20 mouse cellular contexts compared by ENCODE assay signal in the genomic region with DNA sequence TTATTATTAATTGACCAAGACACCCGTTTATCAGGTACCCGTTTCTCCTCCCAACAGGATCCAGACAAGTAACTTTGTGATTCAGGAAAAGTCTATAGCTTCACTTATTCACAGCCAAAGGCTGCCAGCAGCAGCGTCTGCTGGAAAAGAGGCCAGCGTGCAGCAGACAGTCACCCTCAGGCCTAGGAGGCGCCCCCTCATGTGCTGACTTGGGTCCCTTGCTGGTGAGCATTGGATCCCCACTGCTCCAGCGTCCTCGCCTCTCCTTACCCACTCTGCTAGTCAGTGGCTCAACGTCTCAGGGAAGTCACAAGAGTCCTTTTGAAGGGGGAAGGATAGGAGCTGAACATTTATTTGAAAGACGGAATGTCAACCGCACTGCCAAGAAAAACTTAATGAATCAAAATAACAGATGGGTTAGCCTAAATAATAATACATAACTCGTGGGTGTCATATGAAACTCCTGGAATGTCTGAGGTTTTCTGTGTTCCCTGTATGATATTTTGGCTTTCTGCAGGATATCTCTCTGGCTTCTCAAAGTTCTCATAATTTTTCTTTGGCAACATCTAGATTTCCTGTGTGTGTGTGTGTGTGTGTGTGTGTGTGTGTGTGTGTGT.
A peak's percentile ranks its signal among the peaks of the same experiment; 100 is the strongest.
DNase-seq lines count a peak whose midpoint lies in the region; ATAC-seq and TF ChIP-seq lines count a peak whose summit lies in the region.
"Had no signal": no experiment of that assay in that cellular context is flagged by ENCODE, and none has a peak within 500 bp of the region (broad histone marks: within the 10 kb centered on the region; RNA-seq: fewer than 3 reads in every experiment).

No protein-coding gene starts in this region.

- H3K4me3 ChIP-seq in forebrain, embryonic 14.5 days (ENCODE audit: low read depth, low read length): no peak overlapping the region
- H3K4me3 ChIP-seq in forebrain, embryonic 12.5 days (replicated peaks): no peak overlapping the region
- H3K4me3 ChIP-seq in lung, embryonic 14.5 days (ENCODE audit: low read depth, low read length): no peak overlapping the region
- H3K4me3 ChIP-seq in C2C12 (ENCODE audit: insufficient read depth, poor library complexity, severe bottlenecking): no peak overlapping the region
- no peak overlapping the region for H3K4me3 ChIP-seq in embryonic fibroblast, embryonic 13.5 days (ENCODE audit: insufficient read depth, low read length)
- H3K4me3 ChIP-seq: heart, embryonic 15.5 days; layer of hippocampus, adult 2 months; stomach, embryonic 15.5 days had no signal

- peak; percentile 32; the same call in 1 of the 2 replicates for TF ChIP-seq CTCF in lung, embryonic 14.5 days (IDR thresholded peaks at IDR 0.05; ENCODE audit: low read depth)
- TF ChIP-seq CTCF in C2C12 (IDR thresholded peaks at IDR 0.05; ENCODE audit: control insufficient read depth, insufficient read depth, insufficient read length): no peak
- no peak for TF ChIP-seq CTCF in embryonic fibroblast, embryonic 13.5 days (IDR thresholded peaks at IDR 0.05; ENCODE audit: borderline replicate concordance, insufficient read depth, low read length)

- H3K4me1 ChIP-seq in forebrain, embryonic 14.5 days (ENCODE audit: control insufficient read depth, insufficient read depth, low read length): no peaks in the 10 kb centered on the region
- H3K4me1 ChIP-seq in forebrain, embryonic 12.5 days: no peaks in the 10 kb centered on the region
- no peaks in the 10 kb centered on the region; the same call in 1 of the 2 replicates for H3K4me1 ChIP-seq in lung, embryonic 14.5 days (ENCODE audit: insufficient read depth)
- peaks cover 2% of the 10 kb centered on the region for H3K4me1 ChIP-seq in embryonic fibroblast, embryonic 13.5 days (ENCODE audit: control insufficient read depth, insufficient read depth, low read length)
- H3K4me1 ChIP-seq: heart, embryonic 15.5 days; stomach, embryonic 15.5 days had no signal

- TF ChIP-seq POLR2A in embryonic fibroblast, embryonic 13.5 days (IDR thresholded peaks at IDR 0.05; ENCODE audit: low read depth, low read length): no peak; the same call in none of the 2 replicates

- H3K27ac ChIP-seq in forebrain, embryonic 14.5 days (ENCODE audit: low read depth, low read length): no peak overlapping the region
- H3K27ac ChIP-seq in forebrain, embryonic 12.5 days: no peak overlapping the region
- peak overlapping the region; percentile 40; the same call in 1 of the 2 replicates for H3K27ac ChIP-seq in lung, embryonic 14.5 days (ENCODE audit: low read depth)
- peak overlapping the region; percentile 94 for H3K27ac ChIP-seq in embryonic fibroblast, embryonic 13.5 days (ENCODE audit: insufficient read depth, low read length)
- H3K27ac ChIP-seq: heart, embryonic 15.5 days; layer of hippocampus, adult 2 months; stomach, embryonic 15.5 days had no signal

- H3K79me2 ChIP-seq in C2C12 (ENCODE audit: control insufficient read depth, insufficient read depth): no peaks in the 10 kb centered on the region

- H3K36me3 ChIP-seq in forebrain, embryonic 14.5 days (ENCODE audit: control insufficient read depth, insufficient read depth, low read length): no peaks in the 10 kb centered on the region
- H3K36me3 ChIP-seq in forebrain, embryonic 12.5 days (replicated peaks): no peaks in the 10 kb centered on the region
- no peaks in the 10 kb centered on the region for H3K36me3 ChIP-seq in lung, embryonic 14.5 days (ENCODE audit: insufficient read depth)
- no peaks in the 10 kb centered on the region for H3K36me3 ChIP-seq in C2C12 (ENCODE audit: control insufficient read depth, insufficient read depth)
- H3K36me3 ChIP-seq: heart, embryonic 15.5 days; stomach, embryonic 15.5 days had no signal

- ATAC-seq in forebrain, embryonic 14.5 days: peak; percentile 55; the same call in 1 of the 2 replicates
- no peak for ATAC-seq in forebrain, embryonic 12.5 days (ENCODE audit: low FRiP score)
- peak; percentile 81 for ATAC-seq in lung, embryonic 14.5 days (ENCODE audit: insufficient read depth)

- peak overlapping the region; percentile 4 for H3ac ChIP-seq in C2C12 (ENCODE audit: control insufficient read depth, insufficient read length, low read depth)

- no peaks in the 10 kb centered on the region for H3K9me3 ChIP-seq in forebrain, embryonic 14.5 days (replicated peaks; ENCODE audit: control insufficient read depth, low read length)
- H3K9me3 ChIP-seq in forebrain, embryonic 12.5 days: no peaks in the 10 kb centered on the region
- H3K9me3 ChIP-seq in lung, embryonic 14.5 days (ENCODE audit: low read depth, low read length): no peaks in the 10 kb centered on the region
- H3K9me3 ChIP-seq: heart, embryonic 15.5 days; stomach, embryonic 15.5 days had no signal

- WGBS in forebrain, embryonic 14.5 days: 73% methylated on average over 11 of the region's 11 CpGs
- 76% methylated on average over 11 of the region's 11 CpGs for WGBS in forebrain, embryonic 12.5 days
- 40% methylated on average over 11 of the region's 11 CpGs for WGBS in lung, embryonic 14.5 days

- H3K27me3 ChIP-seq in forebrain, embryonic 14.5 days (replicated peaks; ENCODE audit: control insufficient read depth, insufficient read depth, low read length): no peaks in the 10 kb centered on the region
- H3K27me3 ChIP-seq in forebrain, embryonic 12.5 days: no peaks in the 10 kb centered on the region
- H3K27me3 ChIP-seq in lung, embryonic 14.5 days (ENCODE audit: insufficient read depth, low read length): no peaks in the 10 kb centered on the region
- H3K27me3 ChIP-seq in C2C12 (ENCODE audit: control insufficient read depth, insufficient read depth, insufficient read length): no peaks in the 10 kb centered on the region
- H3K27me3 ChIP-seq: heart, embryonic 15.5 days; stomach, embryonic 15.5 days had no signal

- H3K4me2 ChIP-seq in forebrain, embryonic 14.5 days (ENCODE audit: low read length): no peak overlapping the region
- no peak overlapping the region for H3K4me2 ChIP-seq in forebrain, embryonic 12.5 days
- H3K4me2 ChIP-seq in lung, embryonic 14.5 days: no peak overlapping the region
- H3K4me2 ChIP-seq: heart, embryonic 15.5 days; liver, embryonic 11.5 days; stomach, embryonic 15.5 days had no signal

- H3K79me3 ChIP-seq in C2C12 (ENCODE audit: low read depth): no peaks in the 10 kb centered on the region

- peak; percentile 64 for DNase-seq in forebrain, embryonic 14.5 days (ENCODE audit: low spot score)
- peak; percentile 61 for DNase-seq in lung, embryonic 14.5 days
- DNase-seq in lung, postnatal 14 days: no peak
- DNase-seq in frontal cortex, postnatal 25 days (ENCODE audit: low spot score in 2 of 2): no peak
- no peak for DNase-seq in layer of hippocampus, postnatal 25 days (ENCODE audit: extremely low spot score in 1 of 2, low spot score in 1 of 2)
- DNase-seq: adrenal gland, postnatal 14 days; B cell, adult 2 months; cerebellum, adult 11 months; cerebellum, postnatal 10 days; gastrocnemius, postnatal 25 days; kidney, adult 18-20 months; kidney, postnatal 14 days; thymus, adult 2 months had no signal

- no peak overlapping the region for H3K9ac ChIP-seq in forebrain, embryonic 14.5 days (ENCODE audit: low read length)
- H3K9ac ChIP-seq in forebrain, embryonic 12.5 days: no peak overlapping the region
- no peak overlapping the region for H3K9ac ChIP-seq in lung, embryonic 14.5 days
- H3K9ac ChIP-seq: heart, embryonic 15.5 days; stomach, embryonic 15.5 days had no signal

TF ChIP-seq in C2C12, 6 proteins besides CTCF, POLR2A, EP300 and RAD21:
- no peak for TF ChIP-seq MYOG (IDR thresholded peaks at IDR 0.05; ENCODE audit: control insufficient read depth, extremely low read depth, insufficient read length)
- TF ChIP-seq FOSL1 (IDR thresholded peaks at IDR 0.05; ENCODE audit: insufficient read depth, low read length, poor library complexity, severe bottlenecking): no peak
- no peak for TF ChIP-seq CEBPB (IDR thresholded peaks at IDR 0.05; ENCODE audit: low read depth)
- TF ChIP-seq MAX (IDR thresholded peaks at IDR 0.05): no peak
- TF ChIP-seq MYOD1 (IDR thresholded peaks at IDR 0.05; ENCODE audit: control insufficient read depth, insufficient read length, low read depth): no peak
- no peak for TF ChIP-seq USF1 (IDR thresholded peaks at IDR 0.05; ENCODE audit: low read depth)

Comparison
In these comparisons a context has a peak if more than half of its experiments do, and no peak if none do; other contexts are left out.
1. DNase-seq: peak in forebrain, embryonic 14.5 days (single experiment) and lung, embryonic 14.5 days (single experiment); none in lung, postnatal 14 days (single experiment), frontal cortex, postnatal 25 days (0 of 2) and layer of hippocampus, postnatal 25 days (0 of 2).
2. H3K27ac ChIP-seq: peak in lung, embryonic 14.5 days (single experiment) and embryonic fibroblast, embryonic 13.5 days (single experiment); none in forebrain, embryonic 14.5 days (single experiment) and forebrain, embryonic 12.5 days (single experiment).